Mouse (Mus musculus) lung, adult 2 months (tissue): Measurements from ENCODE around the gene Cst6. TPM values are rescaled to one million over a fixed set of nuclear protein-coding genes. Genes with fewer than 3 reads are reported as not detected.

ENCODE experiments used
- DNase-seq: peaks from one replicate; pipeline ENCODE4 v3.0.0; 2022
- H3K4me1 ChIP-seq: fragments of 200-500 bp; 2 replicates; pipeline ENCODE4 v1.6.1; 2011; ENCODE audit warnings: low read length; ENCODE audit not compliant: control insufficient read depth, insufficient read depth
- H3K4me3 ChIP-seq: fragments of 200-500 bp; replicated peaks from 2 replicates; pipeline ENCODE3; 2011; ENCODE audit warnings: low read depth, mild to moderate bottlenecking, control low read depth, low read length; ENCODE audit errors: extremely low read depth
- CTCF ChIP-seq: fragments of 200-500 bp; IDR thresholded peaks from 2 replicates; pipeline ENCODE4 v1.5.1; 2011; ENCODE audit warnings: mild to moderate bottlenecking, low read length, control low read depth; ENCODE audit not compliant: insufficient read depth
- POLR2A ChIP-seq: fragments of 200-500 bp; IDR thresholded peaks from 2 replicates; pipeline ENCODE4 v1.6.1; 2011; ENCODE audit warnings: low read depth, mild to moderate bottlenecking, control low read depth, low read length, borderline replicate concordance; ENCODE audit errors: extremely low read depth
- WGBS: fragments of 180-500 bp; shearing (Covaris S2); methylation state at CpG from one replicate; pipeline ENCODE4 v1.1.7; 2018; 5-methylcytosine and 5-hydroxymethylcytosine counted together
- polyA plus RNA-seq: library from polyadenylated mRNA; depleted of rRNA; stranded (reverse); fragments of >200 nt; gene quantifications from 2 replicates; pipeline ENCODE4 v1.2.3, GENCODE M21; 2012; rRNA removed

The Cst6 gene
- polyA plus RNA-seq, 1 experiment, result 32.5 TPM

GRCm38 (mm10) chr19:5297903-5298800 lies 51.2 kb downstream of the Cst6 start, which contains the start of gene Gal3st3:
Gene Gal3st3, plus strand, starts transcription at chr19:5298331.
- DNase-seq, result no peak
- TF ChIP-seq CTCF (no peak), POLR2A (no peak)
- peaks cover 6% of the 10 kb centered on the region for H3K4me1 ChIP-seq
- peak within 1 kb of the TSS; percentile 44 for H3K4me3 ChIP-seq
- WGBS, result 19% methylated on average over 32 of the region's 32 CpGs

GRCm38 (mm10) chr19:5296630-5297029 lies 52.7 kb downstream of the Cst6 start:
- DNase-seq, result no peak
- no peak for TF ChIP-seq CTCF
- no peak for TF ChIP-seq POLR2A
- H3K4me1 ChIP-seq, result peaks cover 6% of the 10 kb centered on the region
- no peak overlapping the region for H3K4me3 ChIP-seq
- 50% methylated on average over 5 of the region's 5 CpGs for WGBS

GRCm38 (mm10) chr19:5295736-5296075 lies 53.7 kb downstream of the Cst6 start:
- no peak for DNase-seq
- 5% methylated on average over 13 of the region's 13 CpGs for WGBS
- TF ChIP-seq CTCF, result no peak
- TF ChIP-seq POLR2A, result no peak
- peak overlapping the region; percentile 50 for H3K4me3 ChIP-seq
- peaks cover 6% of the 10 kb centered on the region for H3K4me1 ChIP-seq

GRCm38 (mm10) chr19:5294972-5295735 lies 54.2 kb downstream of the Cst6 start, which contains the start of gene Sf3b2:
Gene Sf3b2, minus strand, starts transcription at chr19:5295455.
- peak; percentile 68; the same call in 1 of the 2 replicates for TF ChIP-seq POLR2A
- peak; percentile 79 for TF ChIP-seq CTCF
- 1% methylated on average over 46 of the region's 46 CpGs for WGBS
- DNase-seq, result peak; percentile 98
- Histone ChIP-seq H3K4me1 (peaks cover 6% of the 10 kb centered on the region), H3K4me3 (peak within 1 kb of the TSS; percentile 95)

Other genes starting within 250 kb of the Cst6 start
- gene Rab1b, start 242.5 kb downstream of the Cst6 start, polyA plus RNA-seq, result 213 and 232 TPM in 2 replicates
- gene Klc2, start 231.0 kb downstream of the Cst6 start, polyA plus RNA-seq, result 35.5 and 47.3 TPM in 2 replicates
- gene Pacs1, start 76.5 kb downstream of the Cst6 start, polyA plus RNA-seq, result 37.2 and 40.6 TPM in 2 replicates
- 121 and 132 TPM in 2 replicates for gene Sf3b2, start 54.1 kb downstream of the Cst6 start, polyA plus RNA-seq
- gene Gal3st3, start 51.2 kb downstream of the Cst6 start, polyA plus RNA-seq, result 1.9 and 2.3 TPM in 2 replicates
- gene Catsper1, start 13.8 kb downstream of the Cst6 start, polyA plus RNA-seq, result not detected in 2 replicates
- 15.5 and 21.4 TPM in 2 replicates for gene Eif1ad, start 17.2 kb upstream of the Cst6 start, polyA plus RNA-seq
- 68.1 and 94.3 TPM in 2 replicates for gene Banf1, start 17.6 kb upstream of the Cst6 start, polyA plus RNA-seq
- gene Sart1, start 39.1 kb upstream of the Cst6 start, polyA plus RNA-seq, result 15.6 and 35.7 TPM in 2 replicates
- not detected in 2 replicates for gene Tsga10ip, start 53.0 kb upstream of the Cst6 start, polyA plus RNA-seq
- 151 and 176 TPM in 2 replicates for gene Drap1, start 75.4 kb upstream of the Cst6 start, polyA plus RNA-seq
- gene AI837181, start 75.6 kb upstream of the Cst6 start, polyA plus RNA-seq, result 85.2 and 86.7 TPM in 2 replicates
- 0.34 and 0.36 TPM in 2 replicates for gene Fosl1, start 98.0 kb upstream of the Cst6 start, polyA plus RNA-seq
- 15.8 and 17.0 TPM in 2 replicates for gene Ccdc85b, start 108.3 kb upstream of the Cst6 start, polyA plus RNA-seq
- 129 and 144 TPM in 2 replicates for gene Fibp, start 111.0 kb upstream of the Cst6 start, polyA plus RNA-seq
- gene Ctsw, start 118.9 kb upstream of the Cst6 start, polyA plus RNA-seq, result 4.9 and 5.7 TPM in 2 replicates
- gene Efemp2, start 124.4 kb upstream of the Cst6 start, polyA plus RNA-seq, result 96.9 and 103 TPM in 2 replicates
- gene Mus81, start 138.8 kb upstream of the Cst6 start, polyA plus RNA-seq, result 50.3 and 53.0 TPM in 2 replicates
- 439 and 568 TPM in 2 replicates for gene Cfl1, start 140.9 kb upstream of the Cst6 start, polyA plus RNA-seq
- 1.1 and 1.2 TPM in 2 replicates for gene 1700020D05Rik, start 154.2 kb upstream of the Cst6 start, polyA plus RNA-seq
- 8.8 and 15.6 TPM in 2 replicates for gene Snx32, start 161.0 kb upstream of the Cst6 start, polyA plus RNA-seq
- 2.3 and 11.2 TPM in 2 replicates for gene Ovol1, start 211.1 kb upstream of the Cst6 start, polyA plus RNA-seq
- 14.5 and 15.3 TPM in 2 replicates for gene Ap5b1, start 218.5 kb upstream of the Cst6 start, polyA plus RNA-seq